Mouse (Mus musculus): Measurements from ENCODE around the gene Pdzd3. TPM values are rescaled to one million over a fixed set of nuclear protein-coding genes. Genes with fewer than 3 reads are reported as not detected.

The Pdzd3 gene
- polyA plus RNA-seq, 1 experiment from 2014 or later: 0.09 TPM

GRCm38 (mm10) chr9:44247907-44248306 lies 3.4 kb downstream of the Pdzd3 start:
- no peaks in the 10 kb centered on the region; the same call in 1 of the 2 replicates for H3K36me3 ChIP-seq
- peaks cover 4% of the 10 kb centered on the region; the same call in 1 of the 2 replicates for H3K4me1 ChIP-seq
- no peak overlapping the region for H3K9ac ChIP-seq
- no peaks in the 10 kb centered on the region for H3K9me3 ChIP-seq
- H3K27me3 ChIP-seq: no peaks in the 10 kb centered on the region
- H3K4me2 ChIP-seq (replicated peaks): no peak overlapping the region
- no peak overlapping the region for H3K4me3 ChIP-seq
- ATAC-seq (ENCODE audit: low FRiP score, low read depth): no peak
- 75% methylated on average over 6 of the region's 6 CpGs for WGBS
- no peak overlapping the region for H3K27ac ChIP-seq

- no peak overlapping the region for H3K4me3 ChIP-seq
- H3K27ac ChIP-seq: no peak overlapping the region
- 61% methylated on average over 2 of the region's 2 CpGs for WGBS
- H3K4me2 ChIP-seq (replicated peaks): no peak overlapping the region
- ATAC-seq (ENCODE audit: low FRiP score, low read depth): no peak
- no peaks in the 10 kb centered on the region; the same call in 1 of the 2 replicates for H3K27me3 ChIP-seq
- H3K4me1 ChIP-seq: peaks cover 3% of the 10 kb centered on the region; the same call in 1 of the 2 replicates
- no peak overlapping the region for H3K9ac ChIP-seq
- no peaks in the 10 kb centered on the region for H3K9me3 ChIP-seq
- no peaks in the 10 kb centered on the region for H3K36me3 ChIP-seq
Observed at GRCm38 (mm10) chr9:44243621-44244020, 7.7 kb downstream of the Pdzd3 start.

GRCm38 (mm10) chr9:44241418-44241817 lies 9.9 kb downstream of the Pdzd3 start:
- no peak overlapping the region for H3K27ac ChIP-seq
- ATAC-seq (ENCODE audit: low FRiP score, low read depth): no peak
- H3K4me3 ChIP-seq: no peak overlapping the region
- H3K27me3 ChIP-seq: no peaks in the 10 kb centered on the region; the same call in 1 of the 2 replicates
- no peak overlapping the region for H3K4me2 ChIP-seq (replicated peaks)
- no peaks in the 10 kb centered on the region for H3K9me3 ChIP-seq
- H3K4me1 ChIP-seq: peaks cover 6% of the 10 kb centered on the region
- H3K9ac ChIP-seq: no peak overlapping the region
- 69% methylated on average over 9 of the region's 9 CpGs for WGBS
- no peaks in the 10 kb centered on the region for H3K36me3 ChIP-seq

GRCm38 (mm10) chr9:44240911-44241310 lies 10.4 kb downstream of the Pdzd3 start:
- Histone ChIP-seq H3K36me3 (no peaks in the 10 kb centered on the region), H3K4me2 (replicated peaks) (no peak overlapping the region), H3K4me3 (no peak overlapping the region), H3K9ac (no peak overlapping the region), H3K27ac (no peak overlapping the region), H3K27me3 (no peaks in the 10 kb centered on the region; the same call in 1 of the 2 replicates), H3K4me1 (peaks cover 6% of the 10 kb centered on the region), H3K9me3 (no peaks in the 10 kb centered on the region)
- no peak for ATAC-seq (ENCODE audit: low FRiP score, low read depth)
- WGBS: 63% methylated on average over 5 of the region's 5 CpGs

- ATAC-seq (ENCODE audit: low FRiP score, low read depth): no peak
- no peak within 1 kb of the TSS for H3K4me2 ChIP-seq (replicated peaks)
- no peak within 1 kb of the TSS for H3K27ac ChIP-seq
- H3K36me3 ChIP-seq: no peaks in the 10 kb centered on the region
- no peaks in the 10 kb centered on the region for H3K9me3 ChIP-seq
- H3K9ac ChIP-seq: no peak within 1 kb of the TSS
- H3K27me3 ChIP-seq: no peaks in the 10 kb centered on the region; the same call in 1 of the 2 replicates
- 51% methylated on average over 2 of the region's 2 CpGs for WGBS
- H3K4me3 ChIP-seq: no peak within 1 kb of the TSS
- H3K4me1 ChIP-seq: peaks cover 6% of the 10 kb centered on the region
Observed at GRCm38 (mm10) chr9:44240399-44240798, 10.9 kb downstream of the Pdzd3 start, which contains the start of gene Ccdc153. Gene Ccdc153, plus strand, starts transcription at chr9:44240676.

GRCm38 (mm10) chr9:44239447-44239846 lies 11.8 kb downstream of the Pdzd3 start:
- H3K9ac ChIP-seq: no peak overlapping the region
- H3K4me3 ChIP-seq: no peak overlapping the region
- peaks cover 6% of the 10 kb centered on the region for H3K4me1 ChIP-seq
- no peak overlapping the region for H3K4me2 ChIP-seq (replicated peaks)
- no peaks in the 10 kb centered on the region for H3K36me3 ChIP-seq
- no peaks in the 10 kb centered on the region for H3K9me3 ChIP-seq
- H3K27me3 ChIP-seq: no peaks in the 10 kb centered on the region; the same call in 1 of the 2 replicates
- peak; percentile 57 for ATAC-seq (ENCODE audit: low FRiP score, low read depth)
- 4% methylated on average over 5 of the region's 5 CpGs for WGBS
- no peak overlapping the region for H3K27ac ChIP-seq

GRCm38 (mm10) chr9:44238501-44239190 lies 12.6 kb downstream of the Pdzd3 start:
- no peak for ATAC-seq (ENCODE audit: low FRiP score, low read depth)
- Histone ChIP-seq H3K27me3 (no peaks in the 10 kb centered on the region; the same call in 1 of the 2 replicates), H3K4me2 (replicated peaks) (no peak overlapping the region), H3K27ac (no peak overlapping the region), H3K9ac (no peak overlapping the region), H3K4me1 (peaks cover 6% of the 10 kb centered on the region), H3K36me3 (no peaks in the 10 kb centered on the region), H3K9me3 (no peaks in the 10 kb centered on the region), H3K4me3 (no peak overlapping the region)
- 79% methylated on average over 17 of the region's 17 CpGs for WGBS

GRCm38 (mm10) chr9:44237128-44237527 lies 14.1 kb downstream of the Pdzd3 start:
- H3K27me3 ChIP-seq: no peaks in the 10 kb centered on the region; the same call in 1 of the 2 replicates
- no peak for ATAC-seq (ENCODE audit: low FRiP score, low read depth)
- WGBS: 50% methylated on average over 4 of the region's 4 CpGs
- H3K9me3 ChIP-seq: no peaks in the 10 kb centered on the region
- H3K36me3 ChIP-seq: no peaks in the 10 kb centered on the region
- no peak overlapping the region for H3K4me3 ChIP-seq
- no peak overlapping the region for H3K27ac ChIP-seq
- no peak overlapping the region for H3K9ac ChIP-seq
- peaks cover 15% of the 10 kb centered on the region for H3K4me1 ChIP-seq
- no peak overlapping the region for H3K4me2 ChIP-seq (replicated peaks)

GRCm38 (mm10) chr9:44236601-44237000 lies 14.7 kb downstream of the Pdzd3 start:
- H3K36me3 ChIP-seq: no peaks in the 10 kb centered on the region
- H3K9me3 ChIP-seq: no peaks in the 10 kb centered on the region
- H3K9ac ChIP-seq: peak overlapping the region; percentile 4; the same call in 1 of the 2 replicates
- ATAC-seq (ENCODE audit: low FRiP score, low read depth): no peak
- no peak overlapping the region for H3K27ac ChIP-seq
- 70% methylated on average over 4 of the region's 4 CpGs for WGBS
- H3K27me3 ChIP-seq: no peaks in the 10 kb centered on the region; the same call in 1 of the 2 replicates
- H3K4me1 ChIP-seq: peaks cover 20% of the 10 kb centered on the region
- no peak overlapping the region for H3K4me3 ChIP-seq
- H3K4me2 ChIP-seq (replicated peaks): no peak overlapping the region

GRCm38 (mm10) chr9:44234479-44235427 lies 16.5 kb downstream of the Pdzd3 start:
- H3K9ac ChIP-seq: peak overlapping the region; percentile 48; the same call in 1 of the 2 replicates
- peak overlapping the region; percentile 82 for H3K4me3 ChIP-seq
- no peaks in the 10 kb centered on the region for H3K27me3 ChIP-seq
- WGBS: 26% methylated on average over 19 of the region's 19 CpGs
- H3K36me3 ChIP-seq: no peaks in the 10 kb centered on the region
- peak overlapping the region; percentile 58 for H3K27ac ChIP-seq
- no peaks in the 10 kb centered on the region for H3K9me3 ChIP-seq
- 0 out of 2 replicates have a peak, but pooled peaks have one; percentile 17 for ATAC-seq (ENCODE audit: low FRiP score, low read depth)
- H3K4me2 ChIP-seq (replicated peaks): peak overlapping the region; percentile 60
- H3K4me1 ChIP-seq: peaks cover 29% of the 10 kb centered on the region

- peak; percentile 93 for ATAC-seq (ENCODE audit: low FRiP score, low read depth)
Observed at GRCm38 (mm10) chr9:44233802-44234478, 17.3 kb downstream of the Pdzd3 start, which contains the start of gene Cbl. Gene Cbl, minus strand, starts transcription at chr9:44234049.

More at GRCm38 (mm10) chr9:44233802-44234478, 17.3 kb downstream of the Pdzd3 start, which contains the start of gene Cbl:
- peaks cover 26% of the 10 kb centered on the region for H3K4me1 ChIP-seq
- no peaks in the 10 kb centered on the region for H3K27me3 ChIP-seq
- peak within 1 kb of the TSS; percentile 82 for H3K4me3 ChIP-seq
- no peaks in the 10 kb centered on the region for H3K9me3 ChIP-seq
- peak within 1 kb of the TSS; percentile 87 for H3K9ac ChIP-seq
- H3K36me3 ChIP-seq: no peaks in the 10 kb centered on the region
- H3K4me2 ChIP-seq (replicated peaks): peak within 1 kb of the TSS; percentile 70
- peak within 1 kb of the TSS; percentile 93 for H3K27ac ChIP-seq
- WGBS: under 1% methylated on average over 74 of the region's 76 CpGs

Measured in limb, embryonic 13.5 days (tissue).